Mouse (Mus musculus): Measurements from ENCODE around the gene Acot5.

GRCm38 (mm10) chr12:84107692-84108091 is 38.6 kb downstream of the Acot5 start:
- TF ChIP-seq CTCF (IDR thresholded peaks at IDR 0.05; ENCODE audit: low read depth, low read length): no peak
- TF ChIP-seq POLR2A (IDR thresholded peaks at IDR 0.05; ENCODE audit: extremely low read depth, insufficient read depth, low read length): no peak

All from liver, adult 2 months (tissue).